Mouse (Mus musculus) CH12.LX (cell line): ENCODE results near the gene Mycbp. TPM values are rescaled to one million over a fixed set of nuclear protein-coding genes. Genes with fewer than 3 reads are reported as not detected.

ENCODE experiments used
- DNase-seq: peaks from one replicate; pipeline ENCODE4 v3.0.0-alpha.2; 2013; ENCODE audit errors: extremely low read depth
- H3K27ac ChIP-seq: 2 replicates; pipeline ENCODE4 v1.5.1; 2012; ENCODE audit warnings: low read depth, mild to moderate bottlenecking, control low read depth, moderate library complexity; ENCODE audit not compliant: insufficient read depth
- H3K27me3 ChIP-seq: replicated peaks from 2 replicates; pipeline ENCODE3; 2012; ENCODE audit warnings: inconsistent platforms
- H3K36me3 ChIP-seq, 2 experiments: replicated peaks in 1 of 2; 2 replicates each; pipeline versions ENCODE3 to v1.6.1; 2012; ENCODE audit warnings: inconsistent platforms in 1 of 2, low read length in 1 of 2, mild to moderate bottlenecking in 1 of 2, mixed read lengths in 1 of 2, moderate library complexity in 1 of 2; ENCODE audit not compliant: control insufficient read depth in 1 of 2, insufficient read depth in 1 of 2
- H3K4me1 ChIP-seq, 2 experiments: 2 replicates each; pipeline ENCODE4 v1.6.1; 2012; ENCODE audit warnings: inconsistent platforms in 1 of 2, moderate library complexity in 1 of 2; ENCODE audit not compliant: insufficient read depth in 2 of 2, control insufficient read depth in 1 of 2
- H3K4me2 ChIP-seq: 2 replicates; pipeline ENCODE4 v1.6.1; 2012; ENCODE audit warnings: low read depth, mild to moderate bottlenecking, control low read depth; ENCODE audit not compliant: poor library complexity, insufficient read depth, severe bottlenecking
- H3K4me3 ChIP-seq, 3 experiments: fragments of 150-350 bp in 1 of 3; sonication (generic) in 1 of 3; replicated peaks in 1 of 3; 2 replicates each; pipeline versions ENCODE3 to v1.5.1; 2011 to 2012; ENCODE audit warnings: low read depth in 2 of 3, low read length in 2 of 3, mild to moderate bottlenecking in 2 of 3, moderate library complexity in 2 of 3, control low read depth in 1 of 3, improper control_type of control experiment in 1 of 3, inconsistent platforms in 1 of 3, mixed read lengths in 1 of 3; ENCODE audit not compliant: poor library complexity in 1 of 3
- H3K79me2 ChIP-seq: replicated peaks from 2 replicates; pipeline ENCODE4 v1.6.1; 2012; ENCODE audit warnings: mild to moderate bottlenecking, moderate library complexity; ENCODE audit not compliant: control insufficient read depth, poor library complexity, insufficient read depth, severe bottlenecking; ENCODE audit errors: extremely low read depth
- H3K9ac ChIP-seq: 2 replicates; pipeline ENCODE4 v1.6.1; 2012; ENCODE audit warnings: low read depth, mild to moderate bottlenecking, control low read depth, moderate library complexity; ENCODE audit not compliant: insufficient read depth
- H3K9me3 ChIP-seq: replicated peaks from 2 replicates; pipeline ENCODE3; 2012; ENCODE audit warnings: low read length, inconsistent platforms, mixed read lengths
- BHLHE40 ChIP-seq: IDR thresholded peaks from 2 replicates; pipeline ENCODE4 v1.6.1; 2011; ENCODE audit warnings: mild to moderate bottlenecking, low read depth, low read length, improper control_type of control experiment
- CHD1 ChIP-seq: IDR thresholded peaks from 2 replicates; pipeline ENCODE4 v1.6.1; 2012; ENCODE audit warnings: low read depth, low read length, improper control_type of control experiment, inconsistent platforms
- CHD2 ChIP-seq: IDR thresholded peaks from 2 replicates; pipeline ENCODE4 v1.6.1; 2011; ENCODE audit warnings: low read length, improper control_type of control experiment
- CTCF ChIP-seq, 2 experiments: IDR thresholded peaks in 1 of 2; conservative IDR thresholded peaks in 1 of 2; 2 replicates each; pipeline ENCODE4 v1.5.1; 2011 to 2012; ENCODE audit warnings: low read depth in 2 of 2, low read length in 2 of 2, improper control_type of control experiment in 1 of 2, inconsistent platforms in 1 of 2, mild to moderate bottlenecking in 1 of 2, moderate library complexity in 1 of 2
- E2F4 ChIP-seq: IDR thresholded peaks from 2 replicates; pipeline ENCODE4 v1.6.1; 2011; ENCODE audit warnings: low read depth, low read length, improper control_type of control experiment; ENCODE audit not compliant: insufficient replicate concordance
- ELF1 ChIP-seq: IDR thresholded peaks from 2 replicates; pipeline ENCODE4 v1.6.1; 2014; ENCODE audit warnings: low read depth, mild to moderate bottlenecking, inconsistent platforms, low read length, improper control_type of control experiment
- EP300 ChIP-seq: IDR thresholded peaks from 2 replicates; pipeline ENCODE4 v1.6.1; 2011; ENCODE audit warnings: low read length, improper control_type of control experiment
- ETS1 ChIP-seq: conservative IDR thresholded peaks from 2 replicates; pipeline ENCODE4 v1.6.1; 2012; ENCODE audit warnings: low read depth, mild to moderate bottlenecking, inconsistent platforms, low read length, improper control_type of control experiment, moderate library complexity
- GABPA ChIP-seq: IDR thresholded peaks from 2 replicates; pipeline ENCODE4 v1.6.1; 2012; ENCODE audit warnings: low read depth, low read length, improper control_type of control experiment, inconsistent platforms; ENCODE audit not compliant: insufficient replicate concordance
- HCFC1 ChIP-seq: IDR thresholded peaks from 2 replicates; pipeline ENCODE4 v1.6.1; 2012; ENCODE audit warnings: low read depth, mild to moderate bottlenecking, inconsistent platforms, low read length, improper control_type of control experiment
- IRF4 ChIP-seq: IDR thresholded peaks from 2 replicates; pipeline ENCODE4 v1.6.1; 2014; ENCODE audit warnings: low read depth, mild to moderate bottlenecking, inconsistent platforms, low read length, improper control_type of control experiment
- JUN ChIP-seq: IDR thresholded peaks from 2 replicates; pipeline ENCODE4 v1.6.1; 2011; ENCODE audit warnings: low read depth, mild to moderate bottlenecking, low read length, improper control_type of control experiment, moderate library complexity; ENCODE audit not compliant: insufficient read depth
- JUND ChIP-seq: conservative IDR thresholded peaks from 2 replicates; pipeline ENCODE4 v1.6.1; 2011; ENCODE audit warnings: low read depth, low read length, improper control_type of control experiment
- KAT2A ChIP-seq: IDR thresholded peaks from 2 replicates; pipeline ENCODE4 v1.6.1; 2012; ENCODE audit warnings: low read length, improper control_type of control experiment, inconsistent platforms; ENCODE audit not compliant: insufficient replicate concordance
- MAFK ChIP-seq: IDR thresholded peaks from 2 replicates; pipeline ENCODE4 v1.6.1; 2011; ENCODE audit warnings: low read length, improper control_type of control experiment; ENCODE audit not compliant: insufficient replicate concordance
- MAX ChIP-seq: IDR thresholded peaks from 2 replicates; pipeline ENCODE4 v1.6.1; 2011; ENCODE audit warnings: low read length, improper control_type of control experiment
- MAZ ChIP-seq: IDR thresholded peaks from 2 replicates; pipeline ENCODE4 v1.6.1; 2012; ENCODE audit warnings: low read depth, mild to moderate bottlenecking, inconsistent platforms, low read length, improper control_type of control experiment, moderate library complexity
- MEF2A ChIP-seq: IDR thresholded peaks from 2 replicates; pipeline ENCODE4 v1.6.1; 2014; ENCODE audit warnings: low read depth, mild to moderate bottlenecking, inconsistent platforms, low read length, improper control_type of control experiment, borderline replicate concordance
- MXI1 ChIP-seq: IDR thresholded peaks from 2 replicates; pipeline ENCODE4 v1.6.1; 2011; ENCODE audit warnings: mild to moderate bottlenecking, low read depth, low read length, improper control_type of control experiment
- MYC ChIP-seq: IDR thresholded peaks from 2 replicates; pipeline ENCODE4 v1.6.1; 2011; ENCODE audit warnings: low read depth, mild to moderate bottlenecking, improper control_type of control experiment, low read length
- NELFE ChIP-seq: IDR thresholded peaks from 2 replicates; pipeline ENCODE4 v1.6.1; 2011; ENCODE audit warnings: low read depth, low read length, improper control_type of control experiment
- NRF1 ChIP-seq: IDR thresholded peaks from 2 replicates; pipeline ENCODE4 v1.6.1; 2014; ENCODE audit warnings: low read depth, mild to moderate bottlenecking, inconsistent platforms, low read length, improper control_type of control experiment, moderate library complexity
- PAX5 ChIP-seq: IDR thresholded peaks from 2 replicates; pipeline ENCODE4 v1.6.1; 2012; ENCODE audit warnings: low read length, inconsistent platforms, mixed read lengths
- POLR2A ChIP-seq: IDR thresholded peaks from 2 replicates; pipeline ENCODE4 v1.6.1; 2011; ENCODE audit warnings: low read depth, mild to moderate bottlenecking, improper control_type of control experiment, low read length
- POLR2AphosphoS2 ChIP-seq: IDR thresholded peaks from 2 replicates; pipeline ENCODE4 v1.6.1; 2011; ENCODE audit warnings: low read depth, low read length, improper control_type of control experiment
- RAD21 ChIP-seq: IDR thresholded peaks from 2 replicates; pipeline ENCODE4 v1.6.1; 2011; ENCODE audit warnings: low read depth, mild to moderate bottlenecking, low read length, improper control_type of control experiment, moderate library complexity
- RCOR1 ChIP-seq: conservative IDR thresholded peaks from 2 replicates; pipeline ENCODE4 v1.6.1; 2012; ENCODE audit warnings: low read depth, mild to moderate bottlenecking, inconsistent platforms, low read length, improper control_type of control experiment
- SIN3A ChIP-seq: IDR thresholded peaks from 2 replicates; pipeline ENCODE4 v1.6.1; 2012; ENCODE audit warnings: low read length, improper control_type of control experiment, inconsistent platforms
- SMC3 ChIP-seq: IDR thresholded peaks from 2 replicates; pipeline ENCODE4 v1.6.1; 2011; ENCODE audit warnings: low read depth, low read length, improper control_type of control experiment
- TBP ChIP-seq: conservative IDR thresholded peaks from 2 replicates; pipeline ENCODE4 v1.6.1; 2011; ENCODE audit warnings: low read depth, low read length, improper control_type of control experiment
- TCF12 ChIP-seq: IDR thresholded peaks from 2 replicates; pipeline ENCODE4 v1.6.1; 2014; ENCODE audit warnings: low read depth, mild to moderate bottlenecking, inconsistent platforms, low read length, improper control_type of control experiment
- UBTF ChIP-seq: IDR thresholded peaks from 2 replicates; pipeline ENCODE4 v1.6.1; 2012; ENCODE audit warnings: low read depth, mild to moderate bottlenecking, inconsistent platforms, low read length, improper control_type of control experiment, moderate library complexity
- USF1 ChIP-seq: IDR thresholded peaks from 2 replicates; pipeline ENCODE4 v1.6.1; 2014; ENCODE audit warnings: low read depth, mild to moderate bottlenecking, inconsistent platforms, low read length, improper control_type of control experiment
- USF2 ChIP-seq: conservative IDR thresholded peaks from 2 replicates; pipeline ENCODE4 v1.6.1; 2011; ENCODE audit warnings: low read depth, low read length, improper control_type of control experiment
- ZC3H11A ChIP-seq: IDR thresholded peaks from 2 replicates; pipeline ENCODE4 v1.6.1; 2012; ENCODE audit warnings: low read depth, mild to moderate bottlenecking, inconsistent platforms, low read length, improper control_type of control experiment
- ZKSCAN1 ChIP-seq: IDR thresholded peaks from 2 replicates; pipeline ENCODE4 v1.6.1; 2012; ENCODE audit warnings: low read depth, inconsistent platforms, low read length, improper control_type of control experiment, borderline replicate concordance
- ZMIZ1 ChIP-seq: IDR thresholded peaks from 2 replicates; pipeline ENCODE4 v1.6.1; 2012; ENCODE audit warnings: low read depth, mild to moderate bottlenecking, inconsistent platforms, low read length, improper control_type of control experiment
- ZNF384 ChIP-seq: IDR thresholded peaks from 2 replicates; pipeline ENCODE4 v1.6.1; 2012; ENCODE audit warnings: low read depth, low read length, improper control_type of control experiment, inconsistent platforms
- dilution Hi-C: fragments of 300-500 bp; cut with MboI; formaldehyde crosslinking; loops from 2 replicates; pipeline ENCODE4 v1.14.3; 2020; ENCODE audit warnings: low sequenced_read_pairs; ENCODE audit not compliant: extremely low pct_unique_long_range_greater_than_20kb, extremely low pct_ligation_motif_present
- in situ Hi-C: fragments of 300-500 bp; cut with MboI; formaldehyde crosslinking; loops from 3 replicates; pipeline ENCODE4 v1.14.3; 2019; ENCODE audit warnings: low sequenced_read_pairs, low pct_ligation_motif_present, low pct_unique_long_range_greater_than_20kb, mixed read lengths
- polyA plus RNA-seq: library from polyadenylated mRNA; unstranded; fragments of >175 nt; gene quantifications from 2 replicates; pipeline ENCODE4 v1.2.1, GENCODE M21; 2012; ENCODE audit warnings: low read depth; ENCODE audit not compliant: insufficient read length
- total RNA-seq, 2 experiments: library from RNA; depleted of rRNA; stranded (reverse); fragments of 300-350 nt in 1 of 2; fragments of >200 nt in 1 of 2; gene quantifications; 2 replicates each; pipeline ENCODE4 v1.2.3; 2012 to 2014

The Mycbp gene
- total RNA-seq (2012; rRNA removed) (31.4 and 33.8 TPM in 2 replicates), total RNA-seq (2014; rRNA removed) (45.4 and 46.9 TPM in 2 replicates), polyA plus RNA-seq (54.4 and 54.7 TPM in 2 replicates)

DNA sequence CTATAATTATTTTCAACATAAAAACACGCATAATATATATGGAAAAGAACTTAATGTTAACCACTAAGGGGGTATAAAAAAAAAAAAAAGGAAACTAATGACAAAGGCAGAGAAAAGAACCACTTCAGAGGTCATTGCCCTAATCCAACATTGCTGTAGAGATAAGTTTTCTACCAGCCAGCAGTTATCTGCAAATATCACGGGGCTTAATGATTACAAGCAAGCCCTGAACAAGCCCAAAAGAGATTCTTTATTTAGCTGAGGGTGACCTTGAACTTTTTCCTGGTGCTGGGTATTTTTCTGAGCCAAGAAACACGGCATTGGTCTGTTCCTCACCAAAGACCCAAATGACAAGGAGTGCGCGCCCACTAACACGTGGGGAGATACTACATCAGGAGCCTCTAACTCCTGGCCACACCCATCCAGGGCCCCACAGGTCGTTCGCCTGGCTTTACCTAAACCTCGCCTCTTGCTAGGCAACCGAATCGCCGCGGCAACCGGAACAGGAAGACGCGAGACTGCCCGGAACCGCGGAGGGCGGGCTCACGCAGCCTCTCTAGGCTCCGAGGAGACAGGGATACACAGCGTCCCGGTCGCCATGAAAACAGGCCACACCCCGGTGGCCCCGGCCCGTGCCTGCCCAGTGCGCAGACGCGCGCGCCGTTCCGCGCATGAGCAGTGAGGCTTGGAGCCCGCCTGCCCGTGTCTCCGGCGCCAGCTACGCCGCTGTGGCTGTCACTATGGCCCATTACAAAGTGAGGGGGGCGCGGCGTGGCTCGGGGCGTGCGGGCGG, at the start of gene Mycbp:
TSS of gene Mycbp (plus strand) at position 500 of the 793 bp plus-strand sequence.
- peak; percentile 98 for DNase-seq
- peak within 1 kb of the TSS; percentile 68 for H3K9ac ChIP-seq
- peaks cover 5 to 22% of the 10 kb centered on the region in 2 experiments for H3K36me3 ChIP-seq
- H3K9me3 ChIP-seq: no peaks in the 10 kb centered on the region
- H3K4me2 ChIP-seq: peak within 1 kb of the TSS; percentile 97
- no peak within 1 kb of the TSS; the same call in 1 of the 2 replicates for H3K27ac ChIP-seq
- dilution Hi-C loops (no loop called here), in situ Hi-C loops (no loop called here)
- H3K4me3 ChIP-seq: peak within 1 kb of the TSS; percentile 47 to 87 (median 76)
- peaks cover 0 to 26% of the 10 kb centered on the region in 2 experiments; a peak in 3 of 4 replicates for H3K4me1 ChIP-seq
- TF ChIP-seq JUND (no peak), RAD21 (no peak), USF1 (no peak), GABPA (no peak; the same call in 1 of the 2 replicates), SIN3A (peak; percentile 96), RCOR1 (no peak), KAT2A (peak; percentile 66; the same call in 1 of the 2 replicates), TCF12 (peak; percentile 45; the same call in 1 of the 2 replicates), SMC3 (no peak), ELF1 (peak; percentile 97), POLR2AphosphoS2 (0 out of 2 replicates have a peak, but pooled peaks have one; percentile 23), JUN (no peak), CHD2 (no peak), CTCF (conservative IDR thresholded peaks at IDR 0.05 in 1 of 2, IDR thresholded peaks at IDR 0.05 in 1 of 2; ENCODE audit: low read depth in 2 of 2, low read length in 2 of 2) (no peak), MXI1 (peak; percentile 99), MAFK (no peak), NELFE (peak; percentile 54; the same call in 1 of the 2 replicates), MEF2A (0 out of 2 replicates have a peak, but pooled peaks have one; percentile 58), ZMIZ1 (peak; percentile 53; the same call in 1 of the 2 replicates), NRF1 (peak; percentile 98), ZNF384 (no peak), ZKSCAN1 (no peak), TBP (peak; percentile 57; the same call in 1 of the 2 replicates), MYC (peak; percentile 90), IRF4 (peak; percentile 44), CHD1 (no peak), BHLHE40 (peak; percentile 92), USF2 (no peak), E2F4 (no peak), MAZ (no peak), HCFC1 (peak; percentile 91), PAX5 (no peak), ZC3H11A (no peak), UBTF (no peak), EP300 (no peak), ETS1 (no peak), MAX (peak; percentile 89), POLR2A (peak; percentile 73)
- H3K27me3 ChIP-seq: no peaks in the 10 kb centered on the region
- H3K79me2 ChIP-seq: peaks cover 10% of the 10 kb centered on the region
